Mouse (Mus musculus) lung, embryonic 14.5 days (tissue): ENCODE results near the gene Slc39a13. TPM values are rescaled to one million over a fixed set of nuclear protein-coding genes. Genes with fewer than 3 reads are reported as not detected.

Experiments used
- ATAC-seq: fragments of 200-750 bp; cut with Nextera tagmentation; 2 replicates; pipeline ENCODE4 v1.8.0; 2017; ENCODE audit warnings: mild to moderate bottlenecking, moderate TSS enrichment, moderate library complexity; ENCODE audit not compliant: insufficient read depth
- DNase-seq: peaks from one replicate; pipeline ENCODE4 v3.0.0-alpha.2; 2015
- H3K27ac ChIP-seq: fragments of 300-500 bp; sonication (generic); 2 replicates; pipeline ENCODE4 v1.5.1; 2014; ENCODE audit warnings: low read depth, mild to moderate bottlenecking, moderate library complexity
- H3K27me3 ChIP-seq: fragments of 300-500 bp; sonication (generic); 2 replicates; pipeline ENCODE4 v1.6.1; 2014; ENCODE audit warnings: low read length, control low read depth; ENCODE audit not compliant: insufficient read depth
- H3K36me3 ChIP-seq: fragments of 300-500 bp; sonication (generic); 2 replicates; pipeline ENCODE4 v1.6.1; 2014; ENCODE audit warnings: control low read depth; ENCODE audit not compliant: insufficient read depth
- H3K4me1 ChIP-seq: fragments of 300-500 bp; sonication (generic); 2 replicates; pipeline ENCODE4 v1.6.1; 2014; ENCODE audit warnings: antibody characterized with exemption, control low read depth; ENCODE audit not compliant: insufficient read depth
- H3K4me2 ChIP-seq: fragments of 300-500 bp; sonication (generic); 2 replicates; pipeline ENCODE4 v1.6.1; 2014; ENCODE audit warnings: mild to moderate bottlenecking
- H3K4me3 ChIP-seq: fragments of 300-500 bp; sonication (generic); 2 replicates; pipeline ENCODE4 v1.5.1; 2014; ENCODE audit warnings: low read depth, low read length
- H3K9ac ChIP-seq: fragments of 300-500 bp; sonication (generic); 2 replicates; pipeline ENCODE4 v1.6.1; 2014
- H3K9me3 ChIP-seq: fragments of 300-500 bp; sonication (generic); 2 replicates; pipeline ENCODE4 v1.6.1; 2016; ENCODE audit warnings: low read depth, low read length, control low read depth
- CTCF ChIP-seq: IDR thresholded peaks from 2 replicates; pipeline ENCODE4 v1.5.1; 2016; ENCODE audit warnings: antibody characterized with exemption, low read depth
- WGBS: fragments of 180-500 bp; shearing (Covaris S2); extraction: QIAGEN DNeasy Blood & Tissue Kit; methylation state at CpG from one replicate; pipeline ENCODE4 v1.1.7; 2014; 5-methylcytosine and 5-hydroxymethylcytosine counted together
- polyA plus RNA-seq: library from polyadenylated mRNA; unstranded; fragments of >200 nt; fragmentation: Nextera tagmentation; extraction: Ambion mirVana; gene quantifications from 2 replicates; pipeline ENCODE4 v1.2.1, GENCODE M21; 2014

Slc39a13 gene
- polyA plus RNA-seq, 1 experiment from 2014 or later: 33.3 TPM

DNA sequence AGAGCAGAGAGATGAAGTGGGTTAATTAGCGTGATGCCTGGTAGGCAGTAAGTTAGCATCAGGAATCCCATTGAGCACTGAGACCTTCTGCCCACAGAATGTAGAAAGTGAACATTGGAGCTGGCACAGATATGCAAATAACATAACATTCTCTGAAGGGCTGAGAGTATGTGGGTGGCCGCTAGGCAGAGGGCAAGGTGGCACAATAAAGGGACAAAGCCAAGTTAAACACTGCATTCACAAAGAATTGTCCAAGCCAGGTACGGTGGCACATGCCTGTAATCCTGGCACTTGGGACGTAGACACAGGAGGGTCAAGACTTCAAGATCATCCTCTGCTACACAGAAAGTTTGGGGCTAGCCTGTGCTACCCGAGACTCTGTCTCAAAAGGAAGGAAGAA lies 39.0 kb upstream of the Slc39a13 start:
- Histone ChIP-seq H3K36me3 (no peaks in the 10 kb centered on the region), H3K4me2 (no peak overlapping the region), H3K27me3 (no peaks in the 10 kb centered on the region), H3K4me1 (no peaks in the 10 kb centered on the region), H3K9ac (no peak overlapping the region), H3K4me3 (no peak overlapping the region), H3K9me3 (no peaks in the 10 kb centered on the region), H3K27ac (no peak overlapping the region)
- TF ChIP-seq CTCF: no peak
- 77% methylated on average over 5 of the region's 5 CpGs for WGBS
- ATAC-seq (no peak), DNase-seq (no peak)

DNA sequence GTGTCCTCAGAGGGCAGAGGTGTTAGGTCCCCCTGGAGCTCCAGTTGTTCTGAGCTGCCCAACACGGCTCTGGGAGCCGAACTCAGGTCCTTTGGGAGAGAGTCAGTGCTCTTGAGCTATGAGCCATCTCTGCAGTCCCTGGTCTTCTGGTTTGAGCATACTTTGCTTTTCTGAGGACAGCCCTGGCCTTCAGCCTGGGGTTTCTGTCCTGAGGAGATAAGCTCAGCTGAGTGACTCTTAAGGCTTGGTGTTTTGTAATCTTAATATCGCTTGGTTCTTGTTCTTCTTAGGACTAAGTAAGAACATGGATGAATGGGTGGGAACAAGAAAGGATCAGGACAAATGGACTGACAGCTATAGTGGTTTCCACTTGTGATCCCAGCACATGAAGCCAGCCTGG lies 37.9 kb upstream of the Slc39a13 start:
- TF ChIP-seq CTCF: no peak
- Histone ChIP-seq H3K4me1 (no peaks in the 10 kb centered on the region), H3K4me3 (no peak overlapping the region), H3K4me2 (no peak overlapping the region), H3K27me3 (no peaks in the 10 kb centered on the region), H3K9me3 (no peaks in the 10 kb centered on the region), H3K27ac (no peak overlapping the region), H3K9ac (no peak overlapping the region), H3K36me3 (no peaks in the 10 kb centered on the region)
- ATAC-seq (no peak), DNase-seq (no peak)
- WGBS: 72% methylated on average over 3 of the region's 3 CpGs

DNA sequence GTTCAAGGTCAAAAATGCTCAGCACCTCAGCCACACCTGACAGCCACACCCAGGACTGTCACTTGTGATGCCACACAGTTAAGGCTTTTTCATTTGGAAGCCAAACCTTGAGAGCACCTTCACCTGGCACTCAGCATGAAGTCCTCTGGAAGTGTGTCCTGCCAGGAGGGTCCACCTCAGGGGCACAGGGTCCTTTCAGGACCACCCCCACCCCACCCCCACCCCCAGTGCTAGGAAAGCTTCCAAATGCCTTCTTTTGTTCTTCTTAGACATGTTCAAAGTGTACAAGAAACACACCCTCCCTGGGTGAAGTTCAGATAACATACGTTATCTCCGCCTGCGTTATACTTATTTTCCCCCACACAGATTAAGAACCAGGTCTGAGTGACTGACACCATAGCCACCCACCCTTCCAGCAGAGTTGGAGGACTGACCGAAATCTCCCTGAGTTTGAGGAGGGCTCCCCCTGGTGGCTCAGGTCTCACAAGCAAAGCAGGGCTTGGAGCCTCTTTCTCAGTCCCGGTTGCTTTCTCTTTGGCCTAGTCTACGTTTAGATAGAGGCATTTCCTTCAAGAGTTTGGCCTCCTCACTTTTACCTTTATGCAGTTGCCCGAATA lies 31.0 kb upstream of the Slc39a13 start:
- H3K4me3 ChIP-seq: no peak overlapping the region
- no peak overlapping the region for H3K4me2 ChIP-seq
- no peak overlapping the region for H3K27ac ChIP-seq
- no peak overlapping the region for H3K9ac ChIP-seq
- ATAC-seq (peak; percentile 87), DNase-seq (peak; percentile 96)
- H3K9me3 ChIP-seq: no peaks in the 10 kb centered on the region
- H3K4me1 ChIP-seq: no peaks in the 10 kb centered on the region
- TF ChIP-seq CTCF: peak; percentile 96
- H3K27me3 ChIP-seq: no peaks in the 10 kb centered on the region
- no peaks in the 10 kb centered on the region for H3K36me3 ChIP-seq
- 6% methylated on average over 7 of the region's 7 CpGs for WGBS

DNA sequence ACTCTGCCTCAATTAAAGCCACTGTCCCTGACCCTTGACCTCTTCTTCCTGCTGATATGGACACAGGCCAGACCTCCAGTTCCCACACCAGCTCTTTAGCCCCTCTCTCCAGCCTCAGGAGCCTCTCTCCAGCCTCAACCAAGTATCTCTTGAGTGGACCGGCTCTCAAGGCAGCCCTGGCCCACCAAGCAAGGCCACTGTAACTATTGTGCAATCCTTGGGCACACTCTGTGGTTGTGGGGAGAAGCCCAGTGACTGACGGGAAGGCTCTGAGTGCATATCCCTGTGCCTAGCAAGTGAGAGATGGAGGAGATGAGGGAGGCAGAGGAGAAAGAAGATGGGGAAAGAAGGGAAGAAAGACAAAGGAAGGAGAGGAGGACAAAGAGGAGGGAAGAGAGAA lies 27.9 kb upstream of the Slc39a13 start:
- DNase-seq: no peak
- no peaks in the 10 kb centered on the region for H3K9me3 ChIP-seq

DNA sequence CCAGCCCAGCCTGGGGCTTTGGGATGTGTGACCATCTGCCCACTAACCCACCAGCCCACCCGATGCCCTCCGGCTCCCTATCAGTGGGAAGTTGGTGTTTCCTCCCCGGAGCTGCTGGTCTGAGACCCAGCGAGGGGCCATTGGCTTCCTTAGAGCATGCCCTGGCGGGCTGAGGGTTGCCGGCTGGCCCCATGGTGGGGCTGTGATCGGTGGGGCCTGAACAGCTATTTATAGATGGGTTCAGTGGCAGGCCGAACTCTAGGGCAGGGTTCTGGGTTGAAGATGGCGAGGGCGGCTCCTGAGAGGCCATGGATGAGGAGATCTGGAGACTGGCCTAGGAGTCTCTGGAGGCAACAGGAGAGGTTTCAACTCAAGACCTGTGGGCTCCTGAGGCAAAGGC lies 26.8 kb upstream of the Slc39a13 start:
- no peaks in the 10 kb centered on the region for H3K4me1 ChIP-seq

More for the DNA sequence above, 27.9 kb upstream of the Slc39a13 start:
- no peak for ATAC-seq
- Histone ChIP-seq H3K36me3 (no peaks in the 10 kb centered on the region), H3K4me2 (no peak overlapping the region), H3K4me1 (no peaks in the 10 kb centered on the region), H3K27me3 (no peaks in the 10 kb centered on the region), H3K9ac (no peak overlapping the region), H3K27ac (no peak overlapping the region), H3K4me3 (no peak overlapping the region)
- WGBS: 79% methylated on average over 2 of the region's 2 CpGs
- TF ChIP-seq CTCF: no peak

DNA sequence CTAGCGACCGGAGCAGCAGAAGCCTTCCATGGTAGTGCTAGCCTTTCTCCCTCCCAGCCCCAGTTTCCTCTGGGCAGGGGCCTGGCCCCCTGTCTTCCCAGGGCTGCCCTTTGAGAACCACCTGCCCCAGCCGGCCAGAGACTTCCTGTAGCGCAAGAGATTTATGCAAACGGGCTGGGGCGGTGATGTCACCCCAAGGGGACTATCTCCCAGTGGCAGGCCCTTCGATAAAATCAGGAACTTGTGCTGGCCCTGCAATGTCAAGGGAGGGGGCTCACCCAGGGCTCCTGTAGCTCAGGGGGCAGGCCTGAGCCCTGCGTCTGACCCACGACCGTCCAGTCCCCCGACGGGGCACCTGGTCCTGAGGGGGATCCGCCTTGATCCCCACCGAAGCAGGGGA lies 26.3 kb upstream of the Slc39a13 start:
- Histone ChIP-seq H3K4me3 (no peak overlapping the region), H3K36me3 (no peaks in the 10 kb centered on the region), H3K9ac (no peak overlapping the region), H3K27ac (no peak overlapping the region), H3K9me3 (no peaks in the 10 kb centered on the region), H3K27me3 (no peaks in the 10 kb centered on the region), H3K4me2 (no peak overlapping the region), H3K4me1 (no peaks in the 10 kb centered on the region)
- peak; percentile 11 for DNase-seq
- TF ChIP-seq CTCF: no peak
- WGBS: 66% methylated on average over 14 of the region's 14 CpGs
- no peak for ATAC-seq

More for the DNA sequence above, 26.8 kb upstream of the Slc39a13 start:
- no peak overlapping the region for H3K4me2 ChIP-seq
- no peaks in the 10 kb centered on the region for H3K27me3 ChIP-seq
- no peak overlapping the region for H3K27ac ChIP-seq
- TF ChIP-seq CTCF: no peak
- no peaks in the 10 kb centered on the region for H3K9me3 ChIP-seq
- H3K4me3 ChIP-seq: no peak overlapping the region
- ATAC-seq (no peak), DNase-seq (no peak)
- WGBS: 75% methylated on average over 10 of the region's 10 CpGs
- H3K9ac ChIP-seq: no peak overlapping the region; the same call in 1 of the 2 replicates
- no peaks in the 10 kb centered on the region for H3K36me3 ChIP-seq

DNA sequence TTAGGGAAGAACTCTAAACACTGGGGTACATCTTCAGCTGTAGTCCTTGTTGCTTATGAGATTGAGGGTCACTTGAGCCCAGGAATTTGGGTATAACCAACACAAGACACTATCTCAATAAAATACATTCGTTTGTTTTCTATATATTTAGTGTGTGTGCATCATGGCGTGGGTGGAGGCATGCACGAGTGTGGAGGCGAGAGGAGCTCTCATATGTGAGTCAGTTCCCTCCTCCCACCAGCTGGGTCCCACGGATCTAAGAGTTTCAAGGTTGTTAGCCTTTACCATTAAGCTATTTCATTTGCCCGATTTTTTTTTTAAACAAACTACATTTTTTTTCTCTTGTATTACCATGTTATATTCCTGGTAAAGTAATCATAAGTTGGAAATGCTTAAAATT lies 20.6 kb upstream of the Slc39a13 start:
- Histone ChIP-seq H3K9me3 (no peaks in the 10 kb centered on the region), H3K27ac (no peak overlapping the region), H3K4me2 (no peak overlapping the region), H3K9ac (no peak overlapping the region), H3K27me3 (no peaks in the 10 kb centered on the region), H3K4me1 (no peaks in the 10 kb centered on the region), H3K36me3 (no peaks in the 10 kb centered on the region), H3K4me3 (no peak overlapping the region)
- no peak for DNase-seq
- ATAC-seq: no peak
- WGBS: 67% methylated on average over 6 of the region's 6 CpGs
- TF ChIP-seq CTCF: no peak
